Mouse (Mus musculus) urinary bladder, postnatal 36 days (tissue): ENCODE results near the gene Dnajb4.

Experiments used
- DNase-seq, 2 experiments: peaks; one replicate each; pipeline ENCODE4 v3.0.0; 2022; ENCODE audit warnings: low spot score in 2 of 2, mixed read lengths in 1 of 2

Gene Dnajb4

DNA sequence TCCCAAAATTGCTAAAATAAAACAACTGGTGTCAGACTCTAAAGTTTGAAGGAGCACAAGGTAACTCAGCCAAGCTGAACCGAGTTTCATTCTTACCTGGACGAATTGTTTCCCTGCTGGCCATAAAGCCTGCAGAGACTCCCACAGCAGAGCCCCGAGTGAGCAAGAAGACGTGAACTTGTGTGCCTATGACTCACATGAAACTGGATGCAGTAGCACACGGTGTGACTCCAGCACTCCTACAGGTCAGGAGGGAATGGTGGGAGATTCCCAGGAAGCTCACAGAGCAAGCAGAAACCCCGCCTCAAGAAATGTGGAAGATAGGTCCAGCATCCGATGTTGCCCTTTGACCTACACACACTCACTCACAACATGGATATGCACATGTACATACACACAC, 38.2 kb downstream of the Dnajb4 start:
- DNase-seq, result no peak

DNA sequence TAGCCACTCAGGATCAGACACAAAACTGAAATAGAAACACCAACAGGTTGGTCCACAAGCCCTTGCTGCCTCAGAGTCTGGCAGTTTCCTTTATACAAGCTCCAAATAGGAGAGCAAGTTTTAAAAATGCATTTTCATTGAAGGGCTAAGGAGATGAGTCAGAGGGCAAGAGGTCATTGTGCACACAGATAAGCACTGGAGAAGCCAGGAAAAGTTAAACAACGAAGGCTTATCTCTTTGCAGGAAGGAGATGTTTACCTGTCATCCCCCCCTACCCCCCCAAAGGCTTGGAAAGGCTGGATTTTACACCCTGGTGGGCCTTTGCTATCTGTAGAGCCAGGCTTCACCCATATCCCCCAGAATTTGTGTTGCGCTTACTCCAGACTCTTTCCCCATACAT, 38.9 kb downstream of the Dnajb4 start:
- no peak for DNase-seq

DNA sequence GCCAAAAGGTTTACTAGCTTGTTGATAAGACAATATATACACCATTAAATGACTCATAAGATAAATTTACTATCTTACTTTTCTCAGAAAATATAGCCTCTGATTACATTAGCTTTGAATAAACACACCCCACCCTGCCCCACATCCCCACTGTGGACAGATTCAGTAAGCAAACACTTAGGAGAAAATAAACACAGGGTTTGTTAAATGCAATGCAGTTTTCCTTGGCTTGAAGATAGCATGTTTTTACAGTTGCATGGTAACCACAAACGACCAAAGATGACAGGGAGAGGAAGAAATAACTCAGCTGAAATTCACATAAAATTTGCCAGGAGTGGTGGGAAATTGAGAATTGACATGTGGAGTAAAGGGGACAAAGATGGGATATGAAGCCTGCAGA, 39.7 kb downstream of the Dnajb4 start:
- no peak for DNase-seq

DNA sequence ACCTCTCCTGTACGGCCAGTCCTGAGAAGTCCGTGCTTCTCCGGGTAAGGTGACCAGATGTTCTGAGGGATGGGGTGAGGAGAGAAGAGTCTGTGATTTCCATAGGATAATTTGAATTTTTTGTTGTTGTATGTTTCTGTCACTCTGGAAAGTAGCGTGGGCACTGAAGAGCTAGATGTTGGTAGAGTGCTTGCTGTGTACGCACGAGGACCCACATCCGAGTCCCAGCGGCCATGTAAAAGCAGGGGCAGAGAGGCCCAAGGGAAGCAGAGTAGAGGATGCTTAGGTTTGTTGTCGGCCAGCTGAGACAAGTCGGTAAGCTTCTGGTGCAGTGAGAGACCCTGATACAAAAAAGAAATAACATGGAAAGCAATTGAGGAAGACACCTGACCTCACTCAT, 42.1 kb downstream of the Dnajb4 start:
- DNase-seq, result no peak

GRCm38 (mm10) chr3:152166699-152167451, 43.2 kb downstream of the Dnajb4 start:
- DNase-seq, result no peak

DNA sequence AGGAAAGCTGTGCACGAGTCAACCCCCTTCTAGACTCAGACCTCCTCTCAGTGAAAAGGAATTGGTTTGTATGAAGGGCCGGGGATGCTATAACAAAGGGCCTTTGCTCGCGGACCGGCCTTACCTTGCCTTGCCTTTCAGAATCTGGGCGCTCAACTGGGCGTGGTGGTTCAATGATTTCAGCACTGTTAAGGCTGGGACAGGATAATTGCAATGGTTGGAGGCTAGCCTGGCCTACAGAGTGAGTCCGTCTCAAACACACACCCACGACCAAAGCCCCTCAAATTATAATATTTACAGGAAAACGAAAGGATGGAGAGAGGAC, 44.0 kb downstream of the Dnajb4 start, which contains the start of gene Gipc2:
TSS of gene Gipc2 (minus strand) at position 132 of the 325 bp plus-strand sequence.
- no peak for DNase-seq

DNA sequence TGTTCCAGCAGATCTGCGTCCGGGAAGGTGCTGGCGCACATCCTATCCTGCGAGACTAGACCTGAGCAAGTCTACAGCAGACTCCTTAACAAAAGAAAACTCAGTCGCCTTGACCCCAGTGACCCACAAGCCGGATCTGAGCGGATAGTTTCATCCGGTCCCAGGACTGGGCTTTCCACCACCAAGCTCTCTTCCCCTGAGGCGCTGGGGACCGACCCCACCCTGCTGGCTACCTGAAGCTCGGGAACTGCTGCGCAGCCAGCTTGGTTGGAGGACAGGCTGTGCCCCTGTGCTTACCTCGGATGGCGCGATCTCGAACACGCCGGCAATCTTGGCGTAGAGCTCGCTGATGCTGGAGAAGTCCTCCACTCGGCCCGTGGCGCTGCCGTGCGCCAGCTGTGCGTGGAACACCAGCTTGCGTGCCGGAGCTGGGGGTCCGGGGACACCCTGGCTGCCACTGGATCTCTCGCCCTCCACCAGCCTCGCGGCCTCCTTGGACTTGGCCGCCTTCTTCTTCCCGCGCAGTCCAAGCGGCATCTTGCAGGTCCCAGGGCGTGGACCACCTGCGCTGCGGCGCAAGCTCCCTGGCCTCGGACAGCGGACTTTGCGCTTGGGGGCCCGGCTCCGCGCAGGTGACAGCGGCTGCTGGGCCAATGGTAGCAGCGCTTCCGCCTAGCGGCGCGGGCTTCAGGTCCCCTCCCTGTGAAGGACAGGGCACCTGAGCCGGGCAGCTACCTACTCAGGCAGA, 44.6 kb downstream of the Dnajb4 start:
- peak in 1 of 2 experiments; percentile 19 for DNase-seq

DNA sequence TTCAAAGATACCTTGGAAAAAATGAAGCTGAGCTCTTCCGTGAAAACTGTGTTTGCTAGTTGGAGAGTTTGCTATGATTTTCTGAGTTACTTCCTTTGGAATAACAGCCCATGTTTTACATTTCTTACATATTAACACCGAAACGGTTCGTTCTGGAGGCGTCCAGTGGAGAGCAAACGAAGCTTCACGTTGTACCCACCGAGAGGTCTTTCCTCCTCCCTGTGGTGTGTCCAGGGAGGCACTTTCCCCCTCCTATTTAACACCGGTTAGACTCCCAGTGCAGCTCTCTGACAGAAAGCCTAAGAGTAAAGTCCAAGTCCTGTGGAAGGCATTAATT, 45.1 kb downstream of the Dnajb4 start:
- no peak for DNase-seq

DNA sequence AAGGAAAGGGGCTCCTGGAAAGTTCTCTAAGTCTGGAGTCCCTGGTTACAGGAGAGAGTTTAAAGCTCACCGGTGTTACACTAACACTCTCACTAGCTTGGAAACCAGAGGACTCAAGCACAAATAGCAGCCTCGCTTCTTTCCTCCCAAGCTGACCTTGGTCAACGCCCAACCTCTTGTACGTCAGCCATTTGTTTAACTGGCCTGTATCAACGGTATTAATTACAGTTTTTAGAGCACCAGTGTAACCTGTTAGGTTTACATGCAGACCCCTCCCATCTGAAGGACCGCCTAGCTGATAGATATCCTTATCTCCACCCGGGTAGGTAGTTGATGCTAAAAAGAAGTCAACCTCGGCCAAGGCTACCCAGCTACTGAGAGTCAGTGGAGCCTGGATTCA, 46.8 kb downstream of the Dnajb4 start:
- DNase-seq, result no peak

DNA sequence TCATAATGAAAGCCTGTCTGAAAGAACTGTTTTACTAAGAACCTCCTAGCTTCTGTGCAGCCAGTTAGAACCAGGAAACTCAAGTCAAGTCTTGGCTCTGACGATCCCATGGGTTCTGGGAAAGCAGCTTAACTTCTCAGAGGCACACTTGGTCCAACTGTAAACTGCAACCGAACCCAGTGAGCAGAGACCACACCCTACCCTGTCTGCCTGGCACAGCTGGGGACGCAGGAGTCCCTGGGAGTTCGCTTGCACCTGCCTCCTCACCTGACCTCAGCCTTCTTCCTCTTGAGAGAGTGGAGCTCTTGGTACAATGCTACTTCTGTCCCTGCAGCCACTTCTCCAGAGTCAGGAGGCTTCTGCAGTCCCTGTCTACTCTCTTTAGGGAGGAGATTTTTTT, 49.5 kb downstream of the Dnajb4 start:
- no peak for DNase-seq

GRCm38 (mm10) chr3:152159321-152159720, 50.8 kb downstream of the Dnajb4 start:
- DNase-seq, result no peak

GRCm38 (mm10) chr3:152158344-152159291, 51.5 kb downstream of the Dnajb4 start:
- DNase-seq, result no peak

DNA sequence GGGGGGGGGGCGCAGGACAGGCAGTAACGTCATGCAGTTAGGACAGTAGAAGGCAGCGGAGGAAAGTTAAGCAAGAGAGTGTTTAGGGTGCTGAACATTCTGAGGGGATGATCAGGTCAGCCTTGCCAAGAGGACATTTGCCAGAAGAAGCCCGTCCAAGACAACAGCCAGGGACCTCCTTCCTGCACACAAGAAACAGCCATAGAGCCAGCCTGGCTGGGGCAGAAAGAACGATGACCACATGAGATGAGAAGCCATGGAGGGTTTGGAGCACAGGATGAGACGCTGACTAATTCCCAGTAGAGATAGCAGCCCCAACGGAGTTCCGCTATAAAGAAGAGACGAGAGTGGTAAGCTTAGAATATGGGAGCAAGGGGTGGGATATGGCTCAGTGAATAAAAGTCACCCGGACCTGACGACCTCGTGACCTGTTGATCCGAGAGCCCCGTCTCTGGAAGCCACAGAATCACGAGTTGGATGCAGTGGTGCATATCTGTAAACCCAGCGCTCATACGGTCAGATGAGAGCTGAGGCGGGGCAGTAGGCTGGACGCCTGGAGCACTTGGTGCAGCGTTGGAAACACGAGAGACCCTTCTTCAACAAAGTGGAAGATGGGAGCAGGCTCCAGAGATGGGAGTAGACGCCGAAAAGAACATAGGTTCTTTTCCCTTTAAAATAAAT, 53.1 kb downstream of the Dnajb4 start:
- DNase-seq, result no peak

DNA sequence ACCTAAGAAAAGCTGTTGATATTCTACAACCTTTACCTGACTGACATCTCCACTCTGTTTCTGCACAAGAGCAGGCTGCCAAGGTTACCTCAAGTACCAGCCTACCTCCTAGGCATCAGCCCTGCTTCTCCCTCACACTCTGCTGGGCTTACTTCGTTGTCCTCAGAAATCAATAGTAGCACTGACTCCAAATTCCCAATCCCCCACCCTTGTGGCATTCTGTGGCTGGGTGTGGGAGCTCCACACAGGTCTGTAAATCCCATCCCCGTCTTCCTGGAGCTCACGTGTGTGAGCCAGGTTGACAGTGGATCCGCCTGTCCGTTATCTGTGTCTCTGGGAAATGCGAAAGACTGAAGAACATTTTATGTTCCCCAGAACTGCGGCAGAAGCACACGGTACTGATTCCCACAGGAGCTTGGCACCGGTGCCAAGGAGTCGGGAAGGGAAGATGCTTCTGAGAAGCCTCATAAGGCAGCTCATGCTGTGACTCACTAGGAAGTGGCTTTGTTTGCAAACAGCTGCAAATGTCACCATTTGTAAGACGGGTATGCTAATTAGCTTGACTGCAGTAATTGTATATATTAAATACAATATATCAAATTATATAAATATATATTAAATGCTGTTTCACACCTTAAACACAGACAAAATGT, 54.7 kb downstream of the Dnajb4 start:
- DNase-seq, result no peak

- no peak for DNase-seq
These were observed 56.0 kb downstream of the Dnajb4 start for GRCm38 (mm10) chr3:152154095-152154494.

DNA sequence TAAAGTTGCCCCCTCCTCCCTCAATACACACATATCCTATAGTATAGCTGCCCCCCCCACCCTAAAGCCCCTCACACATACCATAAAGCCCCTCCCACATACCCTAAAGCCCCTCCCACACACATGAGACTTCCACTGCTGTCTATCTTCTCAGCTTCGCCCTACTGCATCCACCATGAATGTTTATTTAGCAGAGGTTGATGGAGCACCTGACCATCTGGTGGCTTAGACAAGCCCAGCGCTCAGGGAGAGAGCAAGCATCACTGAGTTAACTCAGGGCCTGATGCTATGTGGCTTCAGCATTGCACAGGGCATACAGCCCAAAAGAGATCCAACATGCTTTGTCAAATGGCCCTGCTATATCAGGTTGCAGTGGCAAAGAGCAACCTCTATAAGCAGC, 57.0 kb downstream of the Dnajb4 start:
- no peak for DNase-seq

- no peak for DNase-seq
These were observed 57.7 kb downstream of the Dnajb4 start for GRCm38 (mm10) chr3:152152483-152152804.

GRCm38 (mm10) chr3:152151725-152152482, 58.2 kb downstream of the Dnajb4 start:
- DNase-seq, result peak; percentile 19 to 40

DNA sequence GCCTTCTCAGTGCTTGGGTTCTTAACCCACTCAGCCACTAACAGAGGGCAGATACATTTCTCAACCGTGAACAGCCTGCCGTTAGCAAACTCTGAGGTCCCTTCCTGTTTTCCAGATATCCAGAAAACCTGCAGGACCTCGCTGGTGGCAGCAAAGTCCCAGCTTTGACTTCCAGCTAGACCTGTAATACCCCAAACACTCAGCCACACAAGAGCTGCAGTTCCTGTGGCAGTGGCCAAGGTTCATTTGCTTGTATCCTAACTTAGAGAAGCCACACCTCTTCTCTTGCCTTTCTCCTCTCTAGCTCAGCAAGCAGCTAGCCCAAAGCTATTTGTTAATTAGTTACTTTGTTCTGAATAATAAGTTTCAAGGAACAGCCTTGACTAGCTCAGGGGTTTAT, 60.2 kb downstream of the Dnajb4 start:
- DNase-seq, result no peak

DNA sequence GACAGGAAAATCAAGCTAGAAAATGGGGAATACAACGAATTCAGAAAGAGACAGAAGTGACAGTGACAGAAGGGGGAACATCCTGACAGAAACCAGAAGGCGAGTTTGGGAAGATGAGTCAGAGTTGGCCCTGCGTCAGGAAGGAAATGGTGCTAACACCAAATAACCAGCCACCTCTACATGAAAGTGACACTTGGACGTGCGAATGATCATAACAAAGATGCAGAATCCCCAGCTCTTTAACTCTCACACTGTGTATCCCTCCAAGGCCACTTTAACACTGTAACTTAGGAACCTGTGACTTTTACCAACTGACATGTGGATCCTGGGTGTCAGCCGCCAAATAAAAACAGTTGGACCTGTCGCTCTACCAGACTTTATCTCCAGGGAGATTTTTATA, 60.7 kb downstream of the Dnajb4 start:
- no peak for DNase-seq
